Mouse (Mus musculus): ENCODE data around the gene Fam184b. TPM values are rescaled to one million over a fixed set of nuclear protein-coding genes. Genes with fewer than 3 reads are reported as not detected.

The Fam184b gene
- polyA plus RNA-seq, 1 experiment from 2014 or later: 0.23 TPM

GRCm38 (mm10) chr5:45529696-45530095 is 109.7 kb downstream of the Fam184b start:
- no peak overlapping the region for H3K4me2 ChIP-seq (ENCODE audit: low read depth, low read length)

GRCm38 (mm10) chr5:45526338-45526737 is 113.1 kb downstream of the Fam184b start:
- no peaks in the 10 kb centered on the region for H3K27me3 ChIP-seq (ENCODE audit: control insufficient read depth, insufficient read depth, low read depth, low read length)
- H3K9ac ChIP-seq (ENCODE audit: low read length): no peak overlapping the region
- no peak overlapping the region for H3K4me3 ChIP-seq (ENCODE audit: low read length)
- H3K4me1 ChIP-seq (replicated peaks; ENCODE audit: control insufficient read depth, insufficient read depth, low read length): peaks cover 6% of the 10 kb centered on the region; the same call in 1 of the 2 replicates
- H3K4me2 ChIP-seq (ENCODE audit: low read depth, low read length): no peak overlapping the region
- peaks cover 30% of the 10 kb centered on the region for H3K36me3 ChIP-seq (ENCODE audit: control insufficient read depth, insufficient read depth, low read length)
- H3K9me3 ChIP-seq (ENCODE audit: control insufficient read depth, low read length): no peaks in the 10 kb centered on the region
- H3K27ac ChIP-seq (ENCODE audit: low read length): no peak overlapping the region
- 88% methylated on average over 4 of the region's 4 CpGs for WGBS
- ATAC-seq (ENCODE audit: low read depth): no peak

More at GRCm38 (mm10) chr5:45529696-45530095, 109.7 kb downstream of the Fam184b start:
- no peaks in the 10 kb centered on the region for H3K9me3 ChIP-seq (ENCODE audit: control insufficient read depth, low read length)
- H3K27me3 ChIP-seq (ENCODE audit: control insufficient read depth, insufficient read depth, low read depth, low read length): no peaks in the 10 kb centered on the region
- peaks cover 30% of the 10 kb centered on the region for H3K36me3 ChIP-seq (ENCODE audit: control insufficient read depth, insufficient read depth, low read length)
- ATAC-seq (ENCODE audit: low read depth): no peak
- H3K4me1 ChIP-seq (replicated peaks; ENCODE audit: control insufficient read depth, insufficient read depth, low read length): no peaks in the 10 kb centered on the region
- no peak overlapping the region for H3K27ac ChIP-seq (ENCODE audit: low read length)
- no peak overlapping the region for H3K4me3 ChIP-seq (ENCODE audit: low read length)
- WGBS: 92% methylated on average over 3 of the region's 3 CpGs
- no peak overlapping the region for H3K9ac ChIP-seq (ENCODE audit: low read length)

GRCm38 (mm10) chr5:45525101-45525500 is 114.3 kb downstream of the Fam184b start:
- WGBS: 93% methylated on average over 10 of the region's 10 CpGs
- Histone ChIP-seq H3K4me2 (ENCODE audit: low read depth, low read length) (no peak overlapping the region), H3K4me3 (ENCODE audit: low read length) (no peak overlapping the region), H3K9me3 (ENCODE audit: control insufficient read depth, low read length) (no peaks in the 10 kb centered on the region), H3K27ac (ENCODE audit: low read length) (no peak overlapping the region), H3K36me3 (ENCODE audit: control insufficient read depth, insufficient read depth, low read length) (peaks cover 30% of the 10 kb centered on the region), H3K27me3 (ENCODE audit: control insufficient read depth, insufficient read depth, low read depth, low read length) (no peaks in the 10 kb centered on the region), H3K4me1 (replicated peaks; ENCODE audit: control insufficient read depth, insufficient read depth, low read length) (peaks cover 9% of the 10 kb centered on the region; the same call in 1 of the 2 replicates), H3K9ac (ENCODE audit: low read length) (no peak overlapping the region)
- ATAC-seq (ENCODE audit: low read depth): no peak

DNA sequence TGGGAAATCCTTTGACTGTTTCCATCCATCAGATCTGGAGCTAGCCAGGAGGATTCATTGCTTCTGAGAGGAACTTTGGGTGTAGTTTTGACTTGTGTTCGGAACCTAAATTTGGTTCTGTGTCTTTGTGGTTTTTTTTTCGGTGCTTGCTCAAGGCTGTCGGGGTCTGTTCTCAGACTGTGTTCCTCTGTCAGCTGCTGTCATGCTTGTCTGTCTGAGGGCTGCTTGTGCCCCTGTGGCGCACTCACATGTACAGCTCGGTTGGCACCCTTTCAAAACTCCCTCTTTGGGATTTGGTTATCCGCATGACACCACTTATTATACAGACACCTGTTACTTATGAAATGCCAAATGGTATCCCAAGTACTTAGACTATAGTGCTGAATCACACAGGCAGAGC is 117.8 kb downstream of the Fam184b start:
- H3K4me1 ChIP-seq (replicated peaks; ENCODE audit: control insufficient read depth, insufficient read depth, low read length): peaks cover 13% of the 10 kb centered on the region
- H3K9ac ChIP-seq (ENCODE audit: low read length): no peak overlapping the region
- WGBS: 89% methylated on average over 6 of the region's 6 CpGs
- no peak for ATAC-seq (ENCODE audit: low read depth)
- H3K4me2 ChIP-seq (ENCODE audit: low read depth, low read length): no peak overlapping the region
- H3K27ac ChIP-seq (ENCODE audit: low read length): no peak overlapping the region
- H3K9me3 ChIP-seq (ENCODE audit: control insufficient read depth, low read length): no peaks in the 10 kb centered on the region
- no peaks in the 10 kb centered on the region for H3K27me3 ChIP-seq (ENCODE audit: control insufficient read depth, insufficient read depth, low read depth, low read length)
- H3K36me3 ChIP-seq (ENCODE audit: control insufficient read depth, insufficient read depth, low read length): peaks cover 14% of the 10 kb centered on the region
- no peak overlapping the region for H3K4me3 ChIP-seq (ENCODE audit: low read length)

- H3K36me3 ChIP-seq (ENCODE audit: control insufficient read depth, insufficient read depth, low read length): peaks cover 8% of the 10 kb centered on the region
- H3K4me1 ChIP-seq (replicated peaks; ENCODE audit: control insufficient read depth, insufficient read depth, low read length): peaks cover 13% of the 10 kb centered on the region
- peak overlapping the region; percentile 37; the same call in 1 of the 2 replicates for H3K27ac ChIP-seq (ENCODE audit: low read length)
- peak overlapping the region; percentile 96 for H3K4me3 ChIP-seq (ENCODE audit: low read length)
- no peak; the same call in 1 of the 2 replicates for ATAC-seq (ENCODE audit: low read depth)
- H3K9me3 ChIP-seq (ENCODE audit: control insufficient read depth, low read length): no peaks in the 10 kb centered on the region
- peak overlapping the region; percentile 96 for H3K9ac ChIP-seq (ENCODE audit: low read length)
- H3K27me3 ChIP-seq (ENCODE audit: control insufficient read depth, insufficient read depth, low read depth, low read length): no peaks in the 10 kb centered on the region
- WGBS: 3% methylated on average over 5 of the region's 5 CpGs
- H3K4me2 ChIP-seq (ENCODE audit: low read depth, low read length): peak overlapping the region; percentile 79
These were observed 118.7 kb downstream of the Fam184b start for GRCm38 (mm10) chr5:45520809-45521110.

GRCm38 (mm10) chr5:45519960-45520808 is 119.2 kb downstream of the Fam184b start, which contains the start of gene Med28:
Med28 (plus strand) TSS chr5:45520229.
- peak within 1 kb of the TSS; percentile 96 for H3K4me3 ChIP-seq (ENCODE audit: low read length)
- H3K9ac ChIP-seq (ENCODE audit: low read length): peak within 1 kb of the TSS; percentile 96
- peak within 1 kb of the TSS; percentile 37; the same call in 1 of the 2 replicates for H3K27ac ChIP-seq (ENCODE audit: low read length)
- H3K4me1 ChIP-seq (replicated peaks; ENCODE audit: control insufficient read depth, insufficient read depth, low read length): peaks cover 13% of the 10 kb centered on the region
- H3K9me3 ChIP-seq (ENCODE audit: control insufficient read depth, low read length): no peaks in the 10 kb centered on the region
- H3K4me2 ChIP-seq (ENCODE audit: low read depth, low read length): peak within 1 kb of the TSS; percentile 79
- ATAC-seq (ENCODE audit: low read depth): peak; percentile 97
- peaks cover 5% of the 10 kb centered on the region for H3K36me3 ChIP-seq (ENCODE audit: control insufficient read depth, insufficient read depth, low read length)
- H3K27me3 ChIP-seq (ENCODE audit: control insufficient read depth, insufficient read depth, low read depth, low read length): no peaks in the 10 kb centered on the region
- WGBS: 2% methylated on average over 56 of the region's 56 CpGs

DNA sequence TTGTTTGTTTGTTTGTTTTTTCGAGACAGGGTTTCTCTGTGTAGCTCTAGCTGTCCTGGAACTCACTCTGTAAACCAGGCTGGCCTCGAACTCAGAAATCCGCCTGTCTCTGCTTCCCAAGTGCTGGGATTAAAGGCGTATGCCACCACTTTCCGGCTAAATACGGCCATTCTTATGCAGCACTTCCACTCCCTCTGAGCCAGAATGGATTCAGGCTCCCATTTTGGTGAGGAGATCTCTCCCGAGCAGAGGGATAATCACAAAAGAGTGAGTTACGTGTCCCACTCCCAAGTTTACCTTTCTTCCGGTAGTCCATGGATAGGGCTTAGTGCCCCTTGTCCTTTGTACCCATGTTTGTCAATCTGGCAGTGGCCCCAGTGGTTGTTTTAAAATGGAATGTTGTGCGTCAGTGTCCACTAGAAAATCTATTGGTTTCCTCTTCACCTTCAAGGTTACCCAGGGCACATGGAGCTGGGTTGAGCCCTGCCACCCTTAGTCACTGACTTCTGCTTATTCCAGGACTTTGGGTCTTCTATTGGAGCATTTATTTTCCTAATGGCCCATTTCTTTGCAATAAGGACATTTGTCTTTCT is 124.2 kb downstream of the Fam184b start:
- WGBS: 88% methylated on average over 10 of the region's 10 CpGs
- Histone ChIP-seq H3K4me2 (ENCODE audit: low read depth, low read length) (no peak overlapping the region), H3K27me3 (ENCODE audit: control insufficient read depth, insufficient read depth, low read depth, low read length) (no peaks in the 10 kb centered on the region), H3K4me1 (replicated peaks; ENCODE audit: control insufficient read depth, insufficient read depth, low read length) (peaks cover 4% of the 10 kb centered on the region; the same call in 1 of the 2 replicates), H3K9me3 (ENCODE audit: control insufficient read depth, low read length) (no peaks in the 10 kb centered on the region), H3K4me3 (ENCODE audit: low read length) (no peak overlapping the region), H3K27ac (ENCODE audit: low read length) (no peak overlapping the region), H3K9ac (ENCODE audit: low read length) (no peak overlapping the region), H3K36me3 (ENCODE audit: control insufficient read depth, insufficient read depth, low read length) (peaks cover 12% of the 10 kb centered on the region)
- no peak for ATAC-seq (ENCODE audit: low read depth)

DNA sequence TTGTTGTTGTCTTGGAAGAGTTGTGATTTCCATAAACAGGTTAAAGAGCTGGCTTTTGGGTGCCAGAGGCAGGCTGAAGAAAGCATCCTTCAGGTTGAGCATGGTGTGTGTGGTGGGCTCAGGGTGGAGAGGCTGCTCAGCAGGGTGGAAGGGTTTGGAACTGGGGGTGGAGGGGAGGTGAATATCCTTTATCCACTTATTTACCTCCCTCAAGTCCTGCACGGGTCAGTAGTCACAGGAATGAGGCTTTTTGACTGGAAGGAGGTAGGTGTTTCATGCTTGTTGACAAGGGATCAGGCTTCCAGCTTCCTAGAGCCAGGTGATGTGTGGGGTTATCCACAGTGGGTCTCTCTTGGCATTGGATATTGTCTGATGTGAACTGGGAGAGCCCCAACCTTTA is 124.8 kb downstream of the Fam184b start:
- WGBS: 76% methylated on average over 1 of the region's 1 CpGs
- no peaks in the 10 kb centered on the region for H3K9me3 ChIP-seq (ENCODE audit: control insufficient read depth, low read length)
- H3K36me3 ChIP-seq (ENCODE audit: control insufficient read depth, insufficient read depth, low read length): peaks cover 15% of the 10 kb centered on the region
- no peak overlapping the region for H3K9ac ChIP-seq (ENCODE audit: low read length)
- H3K27ac ChIP-seq (ENCODE audit: low read length): no peak overlapping the region
- H3K4me1 ChIP-seq (replicated peaks; ENCODE audit: control insufficient read depth, insufficient read depth, low read length): peaks cover under 1% of the 10 kb centered on the region; the same call in 1 of the 2 replicates
- no peaks in the 10 kb centered on the region for H3K27me3 ChIP-seq (ENCODE audit: control insufficient read depth, insufficient read depth, low read depth, low read length)
- no peak overlapping the region for H3K4me2 ChIP-seq (ENCODE audit: low read depth, low read length)
- no peak for ATAC-seq (ENCODE audit: low read depth)
- no peak overlapping the region for H3K4me3 ChIP-seq (ENCODE audit: low read length)

GRCm38 (mm10) chr5:45513511-45513910 is 125.9 kb downstream of the Fam184b start:
- Histone ChIP-seq H3K4me2 (ENCODE audit: low read depth, low read length) (no peak overlapping the region), H3K9me3 (ENCODE audit: control insufficient read depth, low read length) (no peaks in the 10 kb centered on the region), H3K27me3 (ENCODE audit: control insufficient read depth, insufficient read depth, low read depth, low read length) (no peaks in the 10 kb centered on the region), H3K4me3 (ENCODE audit: low read length) (no peak overlapping the region), H3K9ac (ENCODE audit: low read length) (no peak overlapping the region), H3K4me1 (replicated peaks; ENCODE audit: control insufficient read depth, insufficient read depth, low read length) (no peaks in the 10 kb centered on the region), H3K27ac (ENCODE audit: low read length) (no peak overlapping the region), H3K36me3 (ENCODE audit: control insufficient read depth, insufficient read depth, low read length) (peaks cover 18% of the 10 kb centered on the region)
- WGBS: 94% methylated on average over 2 of the region's 2 CpGs
- no peak for ATAC-seq (ENCODE audit: low read depth)

Measured in lung, embryonic 16.5 days (tissue).